Mouse (Mus musculus): ENCODE measurements at regions not wholly inside any gene's neighbourhood (a gene's known extent, or its start where the extent isn't known, plus 50 kb on each side); places are given as distances from the start of the nearest gene placed in this dataset.

- Histone ChIP-seq H3K4me1 (ENCODE audit: insufficient read depth, low read length) (no peaks in the 10 kb centered on the region), H3K36me3 (ENCODE audit: insufficient read depth, low read length) (no peaks in the 10 kb centered on the region), H3K4me2 (replicated peaks; ENCODE audit: low read depth, low read length) (no peak overlapping the region), H3K9me3 (ENCODE audit: low read length) (no peaks in the 10 kb centered on the region), H3K27ac (ENCODE audit: low read length) (no peak overlapping the region), H3K9ac (replicated peaks; ENCODE audit: low read length) (no peak overlapping the region), H3K27me3 (ENCODE audit: insufficient read depth, low read length) (no peaks in the 10 kb centered on the region), H3K4me3 (ENCODE audit: low read length) (no peak overlapping the region)
- ATAC-seq (ENCODE audit: low FRiP score, low TSS enrichment) = no peak
- 52% methylated on average over 10 of the region's 10 CpGs for WGBS
Observed at GRCm38 (mm10) chr1:137297780-137298569, 337.7 kb upstream of the Nr5a2 start.

GRCm38 (mm10) chr1:137289456-137289855 is 329.2 kb upstream of the Nr5a2 start:
- Histone ChIP-seq H3K4me3 (ENCODE audit: low read length) (no peak overlapping the region), H3K36me3 (ENCODE audit: insufficient read depth, low read length) (no peaks in the 10 kb centered on the region), H3K9me3 (ENCODE audit: low read length) (peaks cover 7% of the 10 kb centered on the region), H3K27ac (ENCODE audit: low read length) (no peak overlapping the region), H3K9ac (replicated peaks; ENCODE audit: low read length) (no peak overlapping the region), H3K4me1 (ENCODE audit: insufficient read depth, low read length) (no peaks in the 10 kb centered on the region), H3K27me3 (ENCODE audit: insufficient read depth, low read length) (no peaks in the 10 kb centered on the region), H3K4me2 (replicated peaks; ENCODE audit: low read depth, low read length) (no peak overlapping the region)
- no peak for ATAC-seq (ENCODE audit: low FRiP score, low TSS enrichment)
- WGBS = 90% methylated on average over 9 of the region's 9 CpGs

- no peaks in the 10 kb centered on the region for H3K36me3 ChIP-seq (ENCODE audit: insufficient read depth, low read length)
- no peaks in the 10 kb centered on the region for H3K27me3 ChIP-seq (ENCODE audit: insufficient read depth, low read length)
- H3K9ac ChIP-seq (replicated peaks; ENCODE audit: low read length) = no peak overlapping the region
- no peak overlapping the region for H3K4me2 ChIP-seq (replicated peaks; ENCODE audit: low read depth, low read length)
- H3K9me3 ChIP-seq (ENCODE audit: low read length) = peaks cover 7% of the 10 kb centered on the region
- no peak overlapping the region for H3K27ac ChIP-seq (ENCODE audit: low read length)
- no peak overlapping the region for H3K4me3 ChIP-seq (ENCODE audit: low read length)
- no peaks in the 10 kb centered on the region for H3K4me1 ChIP-seq (ENCODE audit: insufficient read depth, low read length)
- no peak for ATAC-seq (ENCODE audit: low FRiP score, low TSS enrichment)
- 15% methylated on average over 5 of the region's 5 CpGs for WGBS
Observed at GRCm38 (mm10) chr1:137283291-137283690, 323.0 kb upstream of the Nr5a2 start.

GRCm38 (mm10) chr1:137282457-137282856 is 322.2 kb upstream of the Nr5a2 start:
- peaks cover 7% of the 10 kb centered on the region for H3K9me3 ChIP-seq (ENCODE audit: low read length)
- no peak for ATAC-seq (ENCODE audit: low FRiP score, low TSS enrichment)
- WGBS = 41% methylated on average over 5 of the region's 5 CpGs

GRCm38 (mm10) chr1:137280391-137281386 is 320.4 kb upstream of the Nr5a2 start:
- Histone ChIP-seq H3K27me3 (ENCODE audit: insufficient read depth, low read length) (no peaks in the 10 kb centered on the region), H3K4me1 (ENCODE audit: insufficient read depth, low read length) (no peaks in the 10 kb centered on the region), H3K36me3 (ENCODE audit: insufficient read depth, low read length) (no peaks in the 10 kb centered on the region), H3K27ac (ENCODE audit: low read length) (0 out of 2 replicates have a peak overlapping the region, but pooled peaks have one; percentile 16), H3K4me3 (ENCODE audit: low read length) (no peak overlapping the region), H3K4me2 (replicated peaks; ENCODE audit: low read depth, low read length) (no peak overlapping the region), H3K9ac (replicated peaks; ENCODE audit: low read length) (no peak overlapping the region), H3K9me3 (ENCODE audit: low read length) (peaks cover 7% of the 10 kb centered on the region)
- peak; percentile 54 for ATAC-seq (ENCODE audit: low FRiP score, low TSS enrichment)
- 65% methylated on average over 10 of the region's 10 CpGs for WGBS

More at GRCm38 (mm10) chr1:137282457-137282856, 322.2 kb upstream of the Nr5a2 start:
- no peak overlapping the region for H3K4me2 ChIP-seq (replicated peaks; ENCODE audit: low read depth, low read length)
- no peak overlapping the region for H3K9ac ChIP-seq (replicated peaks; ENCODE audit: low read length)
- no peak overlapping the region for H3K4me3 ChIP-seq (ENCODE audit: low read length)
- H3K27me3 ChIP-seq (ENCODE audit: insufficient read depth, low read length) = no peaks in the 10 kb centered on the region
- no peak overlapping the region for H3K27ac ChIP-seq (ENCODE audit: low read length)
- H3K36me3 ChIP-seq (ENCODE audit: insufficient read depth, low read length) = no peaks in the 10 kb centered on the region
- H3K4me1 ChIP-seq (ENCODE audit: insufficient read depth, low read length) = no peaks in the 10 kb centered on the region

GRCm38 (mm10) chr1:137279981-137280380 is 319.7 kb upstream of the Nr5a2 start:
- WGBS = 78% methylated on average over 2 of the region's 2 CpGs
- no peak for ATAC-seq (ENCODE audit: low FRiP score, low TSS enrichment)

GRCm38 (mm10) chr1:137270659-137271612 is 310.7 kb upstream of the Nr5a2 start:
- Histone ChIP-seq H3K36me3 (ENCODE audit: insufficient read depth, low read length) (no peaks in the 10 kb centered on the region), H3K4me3 (ENCODE audit: low read length) (no peak overlapping the region), H3K9me3 (ENCODE audit: low read length) (no peaks in the 10 kb centered on the region), H3K9ac (replicated peaks; ENCODE audit: low read length) (no peak overlapping the region), H3K4me1 (ENCODE audit: insufficient read depth, low read length) (no peaks in the 10 kb centered on the region), H3K27me3 (ENCODE audit: insufficient read depth, low read length) (no peaks in the 10 kb centered on the region), H3K27ac (ENCODE audit: low read length) (no peak overlapping the region), H3K4me2 (replicated peaks; ENCODE audit: low read depth, low read length) (no peak overlapping the region)
- WGBS = 69% methylated on average over 9 of the region's 9 CpGs
- ATAC-seq (ENCODE audit: low FRiP score, low TSS enrichment) = no peak

More at GRCm38 (mm10) chr1:137279981-137280380, 319.7 kb upstream of the Nr5a2 start:
- Histone ChIP-seq H3K27me3 (ENCODE audit: insufficient read depth, low read length) (no peaks in the 10 kb centered on the region), H3K27ac (ENCODE audit: low read length) (no peak overlapping the region), H3K4me1 (ENCODE audit: insufficient read depth, low read length) (no peaks in the 10 kb centered on the region), H3K4me3 (ENCODE audit: low read length) (no peak overlapping the region), H3K36me3 (ENCODE audit: insufficient read depth, low read length) (no peaks in the 10 kb centered on the region), H3K4me2 (replicated peaks; ENCODE audit: low read depth, low read length) (no peak overlapping the region), H3K9me3 (ENCODE audit: low read length) (peaks cover 5% of the 10 kb centered on the region), H3K9ac (replicated peaks; ENCODE audit: low read length) (no peak overlapping the region)

- Histone ChIP-seq H3K36me3 (ENCODE audit: insufficient read depth, low read length) (no peaks in the 10 kb centered on the region), H3K27ac (ENCODE audit: low read length) (no peak overlapping the region), H3K4me3 (ENCODE audit: low read length) (no peak overlapping the region), H3K9ac (replicated peaks; ENCODE audit: low read length) (no peak overlapping the region), H3K4me2 (replicated peaks; ENCODE audit: low read depth, low read length) (no peak overlapping the region), H3K4me1 (ENCODE audit: insufficient read depth, low read length) (no peaks in the 10 kb centered on the region), H3K9me3 (ENCODE audit: low read length) (no peaks in the 10 kb centered on the region), H3K27me3 (ENCODE audit: insufficient read depth, low read length) (no peaks in the 10 kb centered on the region)
- 90% methylated on average over 1 of the region's 1 CpGs for WGBS
- ATAC-seq (ENCODE audit: low FRiP score, low TSS enrichment) = no peak
Observed at GRCm38 (mm10) chr1:137262806-137263370, 302.6 kb upstream of the Nr5a2 start.

- H3K27ac ChIP-seq (ENCODE audit: low read length) = no peak overlapping the region
- H3K4me3 ChIP-seq (ENCODE audit: low read length) = no peak overlapping the region
- no peak for ATAC-seq (ENCODE audit: low FRiP score, low TSS enrichment)
- no peaks in the 10 kb centered on the region for H3K9me3 ChIP-seq (ENCODE audit: low read length)
- no peaks in the 10 kb centered on the region for H3K36me3 ChIP-seq (ENCODE audit: insufficient read depth, low read length)
- no peak overlapping the region for H3K9ac ChIP-seq (replicated peaks; ENCODE audit: low read length)
- 61% methylated on average over 5 of the region's 5 CpGs for WGBS
- no peak overlapping the region for H3K4me2 ChIP-seq (replicated peaks; ENCODE audit: low read depth, low read length)
- no peaks in the 10 kb centered on the region for H3K27me3 ChIP-seq (ENCODE audit: insufficient read depth, low read length)
- no peaks in the 10 kb centered on the region for H3K4me1 ChIP-seq (ENCODE audit: insufficient read depth, low read length)
Observed at GRCm38 (mm10) chr1:137262121-137262525, 301.9 kb upstream of the Nr5a2 start.
